19 mouse cellular contexts compared by ENCODE assay signal in genomic region chr8:10234516-10234915, GRCm38 (mm10).
"Had no signal": no experiment of that assay in that cellular context is flagged by ENCODE, and none has a peak within 500 bp of the region (broad histone marks: within the 10 kb centered on the region; RNA-seq: fewer than 3 reads in every experiment).

No protein-coding gene starts in this region.

- H3K36me3 ChIP-seq: midbrain, embryonic 10.5 days; midbrain, embryonic 12.5 days; neural tube, embryonic 13.5 days; neural tube, embryonic 15.5 days had no signal

- H3K4me1 ChIP-seq: midbrain, embryonic 10.5 days; midbrain, embryonic 12.5 days had no signal

- H3K4me3 ChIP-seq: midbrain, embryonic 10.5 days; midbrain, embryonic 12.5 days; myocyte; neural tube, embryonic 13.5 days; neural tube, embryonic 15.5 days had no signal

- H3K27ac ChIP-seq: midbrain, embryonic 10.5 days; midbrain, embryonic 12.5 days; neural tube, embryonic 13.5 days; neural tube, embryonic 15.5 days had no signal

- H3K9ac ChIP-seq: lung, embryonic 14.5 days; midbrain, embryonic 12.5 days; neural tube, embryonic 13.5 days; neural tube, embryonic 15.5 days had no signal

- H3K27me3 ChIP-seq: midbrain, embryonic 12.5 days; neural tube, embryonic 13.5 days; neural tube, embryonic 15.5 days had no signal

- ATAC-seq: midbrain, embryonic 16.5 days had no signal

- DNase-seq: lung, adult 18-20 months; lung, embryonic 14.5 days; lung, postnatal 10 days; lung, postnatal 4 days; midbrain, embryonic 14.5 days; retina, postnatal 1 day; right cerebral cortex, adult 18-20 months; right cerebral cortex, postnatal 25 days; right cerebral cortex, postnatal 4 days; spleen, adult 18-20 months; thymus, adult 18-20 months; thymus, postnatal 14 days; thymus, postnatal 36 days had no signal

- H3K4me2 ChIP-seq: lung, embryonic 14.5 days; midbrain, embryonic 12.5 days; neural tube, embryonic 13.5 days; neural tube, embryonic 15.5 days had no signal

- H3K9me3 ChIP-seq: midbrain, embryonic 10.5 days; midbrain, embryonic 12.5 days; neural tube, embryonic 13.5 days; neural tube, embryonic 15.5 days had no signal
